8 mouse cellular contexts compared by ENCODE assay signal in genomic region chr2:6129555-6130355, GRCm38 (mm10). TPM values are rescaled to one million over a fixed set of nuclear protein-coding genes. Genes with fewer than 3 reads are reported as not detected.
DNase-seq lines count a peak whose midpoint lies in the region; ATAC-seq lines count a peak whose summit lies in the region.

Gene Proser2 (minus strand): TSS chr2:6130211.

- H3K4me1 ChIP-seq in hindbrain, embryonic 12.5 days: no peaks in the 10 kb centered on the region
- no peaks in the 10 kb centered on the region for H3K4me1 ChIP-seq in lung, embryonic 16.5 days (replicated peaks; ENCODE audit: control insufficient read depth, insufficient read depth, low read length)

- H3K27ac ChIP-seq in hindbrain, embryonic 12.5 days: no peak within 1 kb of the TSS
- no peak within 1 kb of the TSS for H3K27ac ChIP-seq in lung, embryonic 16.5 days (ENCODE audit: low read length)

- H3K27me3 ChIP-seq in hindbrain, embryonic 12.5 days: peaks cover 27% of the 10 kb centered on the region
- H3K27me3 ChIP-seq in lung, embryonic 16.5 days (ENCODE audit: control insufficient read depth, insufficient read depth, low read depth, low read length): peaks cover 4% of the 10 kb centered on the region; the same call in 1 of the 2 replicates

- H3K4me3 ChIP-seq in hindbrain, embryonic 12.5 days: peak within 1 kb of the TSS; percentile 71
- peak within 1 kb of the TSS; percentile 76 for H3K4me3 ChIP-seq in lung, embryonic 16.5 days (ENCODE audit: low read length)

- peak within 1 kb of the TSS; percentile 92 for H3K4me2 ChIP-seq in hindbrain, embryonic 12.5 days (replicated peaks)
- H3K4me2 ChIP-seq in lung, embryonic 16.5 days (ENCODE audit: low read depth, low read length): peak within 1 kb of the TSS; percentile 91

- peak within 1 kb of the TSS; percentile 73 for H3K9ac ChIP-seq in hindbrain, embryonic 12.5 days
- H3K9ac ChIP-seq in lung, embryonic 16.5 days (ENCODE audit: low read length): peak within 1 kb of the TSS; percentile 78

- no peaks in the 10 kb centered on the region for H3K36me3 ChIP-seq in hindbrain, embryonic 12.5 days
- H3K36me3 ChIP-seq in lung, embryonic 16.5 days (ENCODE audit: control insufficient read depth, insufficient read depth, low read length): no peaks in the 10 kb centered on the region

- no peaks in the 10 kb centered on the region for H3K9me3 ChIP-seq in hindbrain, embryonic 12.5 days (replicated peaks)
- H3K9me3 ChIP-seq in lung, embryonic 16.5 days (ENCODE audit: control insufficient read depth, low read length): no peaks in the 10 kb centered on the region

- peak; percentile 86 for DNase-seq in R1 (ENCODE audit: low read depth, low spot score)
- peak; percentile 65 for DNase-seq in cerebellum, adult 9-11 months
- DNase-seq in frontal cortex, postnatal 36 days (ENCODE audit: low spot score in 2 of 2): peak; percentile 48 to 69
- peak; percentile 43 to 61 for DNase-seq in layer of hippocampus, postnatal 10 days (ENCODE audit: low spot score in 2 of 2)
- peak; percentile 90 for DNase-seq in ovary, postnatal 36 days (ENCODE audit: low spot score)
- DNase-seq in urinary bladder, adult 18-20 months (ENCODE audit: low spot score in 2 of 2): peak; percentile 76 to 85

- under 1% methylated on average over 81 of the region's 83 CpGs for WGBS in hindbrain, embryonic 12.5 days
- under 1% methylated on average over 77 of the region's 83 CpGs for WGBS in lung, embryonic 16.5 days

- peak; percentile 91 for ATAC-seq in hindbrain, embryonic 12.5 days (ENCODE audit: low FRiP score)
- peak; percentile 97 for ATAC-seq in lung, embryonic 16.5 days (ENCODE audit: low read depth)

RNA-seq across cellular contexts. Expression of gene Proser2, which starts in this region (rescaled TPM):
- polyA plus RNA-seq in hindbrain, embryonic 12.5 days (2016; fragmentation: Nextera tagmentation; extraction: Ambion mirVana): 6.4 and 6.6 TPM in 2 replicates
- 1 to 10 TPM; 2.2 to 3.2 TPM for total RNA-seq in layer of hippocampus, postnatal 10 days (2021)
- polyA plus RNA-seq in lung, embryonic 16.5 days (2015; fragmentation: Nextera tagmentation; extraction: Ambion mirVana): 8.0 and 8.8 TPM in 2 replicates
